ENCODE assay signal across 20 mouse cellular contexts in genomic region chr1:192765531-192765930, GRCm38 (mm10). TPM values are rescaled to one million over a fixed set of nuclear protein-coding genes. Genes with fewer than 3 reads are reported as not detected.
DNase-seq lines count a peak whose midpoint lies in the region; ATAC-seq and TF ChIP-seq lines count a peak whose summit lies in the region.
"Had no signal": no experiment of that assay in that cellular context is flagged by ENCODE, and none has a peak within 500 bp of the region (broad histone marks: within the 10 kb centered on the region; RNA-seq: fewer than 3 reads in every experiment).

No protein-coding gene starts in this region.

- H3K9ac ChIP-seq in kidney, embryonic 14.5 days (ENCODE audit: low read depth, low read length), result no peak overlapping the region
- no peak overlapping the region for H3K9ac ChIP-seq in midbrain, postnatal 0 days (replicated peaks; ENCODE audit: low read length, poor library complexity, severe bottlenecking)
- no peak overlapping the region for H3K9ac ChIP-seq in midbrain, embryonic 13.5 days (replicated peaks)
- H3K9ac ChIP-seq in ES-E14 (ENCODE audit: insufficient read depth, low read depth, low read length, poor library complexity, severe bottlenecking), result no peak overlapping the region
- no peak overlapping the region for H3K9ac ChIP-seq in liver, postnatal 0 days (replicated peaks)
- H3K9ac ChIP-seq: hindbrain, embryonic 15.5 days; liver, embryonic 15.5 days had no signal

- no peaks in the 10 kb centered on the region for H3K36me3 ChIP-seq in kidney, adult 2 months (ENCODE audit: control insufficient read depth, insufficient read depth, low read length)
- H3K36me3 ChIP-seq in kidney, embryonic 14.5 days (ENCODE audit: control insufficient read depth, insufficient read depth, low read length), result no peaks in the 10 kb centered on the region
- H3K36me3 ChIP-seq in midbrain, postnatal 0 days (ENCODE audit: insufficient read depth, low read length), result no peaks in the 10 kb centered on the region
- no peaks in the 10 kb centered on the region for H3K36me3 ChIP-seq in midbrain, embryonic 13.5 days
- H3K36me3 ChIP-seq in ES-E14 (ENCODE audit: control insufficient read depth, insufficient read depth, low read length, poor library complexity, severe bottlenecking), result no peaks in the 10 kb centered on the region
- H3K36me3 ChIP-seq in liver, postnatal 0 days (replicated peaks; ENCODE audit: insufficient read depth, low read length), result no peaks in the 10 kb centered on the region
- H3K36me3 ChIP-seq: forebrain, embryonic 10.5 days; heart, embryonic 10.5 days; hindbrain, embryonic 15.5 days; liver, embryonic 15.5 days had no signal

- H3K4me1 ChIP-seq in kidney, adult 2 months (ENCODE audit: control insufficient read depth, insufficient read depth, low read length), result peaks cover 6% of the 10 kb centered on the region
- peaks cover 14% of the 10 kb centered on the region for H3K4me1 ChIP-seq in kidney, embryonic 14.5 days (ENCODE audit: control insufficient read depth, insufficient read depth, low read length)
- peaks cover 4% of the 10 kb centered on the region; the same call in 1 of the 2 replicates for H3K4me1 ChIP-seq in midbrain, postnatal 0 days (ENCODE audit: insufficient read depth, low read length)
- peaks cover 11% of the 10 kb centered on the region for H3K4me1 ChIP-seq in midbrain, embryonic 13.5 days (replicated peaks)
- peaks cover 0 to 9% of the 10 kb centered on the region in 2 experiments; a peak in 2 of 4 replicates for H3K4me1 ChIP-seq in ES-E14 (ENCODE audit: control insufficient read depth in 2 of 2, insufficient read depth in 2 of 2, low read length in 2 of 2, poor library complexity in 1 of 2)
- H3K4me1 ChIP-seq in liver, postnatal 0 days (ENCODE audit: insufficient read depth), result peaks cover 16% of the 10 kb centered on the region
- H3K4me1 ChIP-seq: liver, embryonic 15.5 days had no signal

- H3K27ac ChIP-seq in kidney, adult 2 months (ENCODE audit: insufficient read depth, low read depth, low read length), result no peak overlapping the region
- H3K27ac ChIP-seq in kidney, embryonic 14.5 days (ENCODE audit: low read depth, low read length), result no peak overlapping the region
- no peak overlapping the region for H3K27ac ChIP-seq in midbrain, postnatal 0 days (ENCODE audit: low read depth, low read length)
- H3K27ac ChIP-seq in midbrain, embryonic 13.5 days, result no peak overlapping the region
- H3K27ac ChIP-seq in ES-E14 (ENCODE audit: insufficient read depth, low read depth, low read length, poor library complexity, severe bottlenecking), result no peak overlapping the region
- no peak overlapping the region for H3K27ac ChIP-seq in liver, postnatal 0 days (ENCODE audit: low read depth)
- H3K27ac ChIP-seq: forebrain, embryonic 10.5 days; heart, embryonic 10.5 days; hindbrain, embryonic 15.5 days; liver, embryonic 15.5 days had no signal

- H3K4me3 ChIP-seq in kidney, adult 2 months (ENCODE audit: insufficient read depth, low read depth, low read length), result no peak overlapping the region
- H3K4me3 ChIP-seq in kidney, embryonic 14.5 days (ENCODE audit: low read length), result no peak overlapping the region
- no peak overlapping the region for H3K4me3 ChIP-seq in midbrain, postnatal 0 days (ENCODE audit: low read depth, low read length)
- no peak overlapping the region for H3K4me3 ChIP-seq in midbrain, embryonic 13.5 days (replicated peaks)
- no peak overlapping the region for H3K4me3 ChIP-seq in ES-E14 (ENCODE audit: insufficient read depth in 1 of 2, low read depth in 1 of 2, low read length in 2 of 2, poor library complexity in 1 of 2, severe bottlenecking in 1 of 2)
- H3K4me3 ChIP-seq in liver, postnatal 0 days (ENCODE audit: low read depth, low read length), result no peak overlapping the region
- H3K4me3 ChIP-seq: forebrain, embryonic 10.5 days; heart, embryonic 10.5 days; hindbrain, embryonic 15.5 days; liver, embryonic 15.5 days had no signal

- ATAC-seq in kidney, embryonic 14.5 days (ENCODE audit: low FRiP score, low TSS enrichment), result no peak
- ATAC-seq in midbrain, postnatal 0 days (ENCODE audit: low FRiP score), result no peak
- ATAC-seq in midbrain, embryonic 13.5 days, result no peak
- ATAC-seq in liver, postnatal 0 days, result no peak

- H3K9me3 ChIP-seq in kidney, embryonic 14.5 days (ENCODE audit: control insufficient read depth, low read length), result no peaks in the 10 kb centered on the region
- no peaks in the 10 kb centered on the region for H3K9me3 ChIP-seq in midbrain, postnatal 0 days (ENCODE audit: low read length)
- no peaks in the 10 kb centered on the region for H3K9me3 ChIP-seq in midbrain, embryonic 13.5 days
- no peaks in the 10 kb centered on the region for H3K9me3 ChIP-seq in ES-E14 (ENCODE audit: control insufficient read depth, insufficient read depth, low read depth, low read length)
- no peaks in the 10 kb centered on the region for H3K9me3 ChIP-seq in liver, postnatal 0 days (ENCODE audit: low read length)
- H3K9me3 ChIP-seq: forebrain, embryonic 10.5 days; heart, embryonic 10.5 days; hindbrain, embryonic 15.5 days; liver, embryonic 15.5 days had no signal

- WGBS in kidney, adult 2 months, result 61% methylated on average over 4 of the region's 4 CpGs
- 45% methylated on average over 4 of the region's 4 CpGs for whole genome bisulfite sequencing in kidney, embryonic 14.5 days
- WGBS in midbrain, postnatal 0 days, result 42% methylated on average over 4 of the region's 4 CpGs
- 48% methylated on average over 4 of the region's 4 CpGs for whole genome bisulfite sequencing in midbrain, embryonic 13.5 days
- WGBS in liver, postnatal 0 days (ENCODE audit: insufficient replicate concordance), result 48% methylated on average over 4 of the region's 4 CpGs

- in situ Hi-C loops in ES-E14 (cut with MboI; ENCODE audit: low sequenced_read_pairs in 2 of 2, unreplicated experiment in 2 of 2), result loop anchor here in 1 of 2 experiments (25.0 kb wide), 1 partner anchor 322 kb away; no protein-coding TSS in a partner anchor

- no peak for DNase-seq in kidney, adult 2 months
- DNase-seq in midbrain, postnatal 0 days (ENCODE audit: low spot score), result no peak
- no peak for DNase-seq in ES-E14 (ENCODE audit: low read depth, low spot score)
- peak; percentile 29 for DNase-seq in liver, postnatal 0 days
- no peak for DNase-seq in right cerebral cortex, postnatal 36 days (ENCODE audit: low spot score in 2 of 2)
- no peak for DNase-seq in cerebellum, adult 11-12 months
- DNase-seq: adrenal gland, postnatal 14 days; cerebellum, adult 9-10 months; gastrocnemius, postnatal 25 days; kidney, adult 9 months; layer of hippocampus, postnatal 36 days; left cerebral cortex, postnatal 4 days; midbrain, embryonic 14.5 days; retina, postnatal 1 day had no signal

- peak; percentile 21; the same call in 1 of the 2 replicates for TF ChIP-seq CTCF in kidney, adult 2 months (conservative IDR thresholded peaks at IDR 0.05; ENCODE audit: insufficient read depth, insufficient read length, low read depth, low read length)
- peak; percentile 47 for TF ChIP-seq CTCF in midbrain, postnatal 0 days (IDR thresholded peaks at IDR 0.05)
- TF ChIP-seq CTCF in liver, postnatal 0 days (IDR thresholded peaks at IDR 0.05; ENCODE audit: low read depth), result peak; percentile 49

- TF ChIP-seq EP300 in liver, postnatal 0 days (IDR thresholded peaks at IDR 0.05; ENCODE audit: low read depth), result no peak

- TF ChIP-seq POLR2A in kidney, adult 2 months (IDR thresholded peaks at IDR 0.05; ENCODE audit: low read depth, low read length), result no peak

- H3K4me2 ChIP-seq in kidney, embryonic 14.5 days (replicated peaks; ENCODE audit: low read depth, low read length), result no peak overlapping the region
- no peak overlapping the region for H3K4me2 ChIP-seq in midbrain, postnatal 0 days (ENCODE audit: low read depth, low read length, poor library complexity, severe bottlenecking)
- H3K4me2 ChIP-seq in midbrain, embryonic 13.5 days (replicated peaks), result no peak overlapping the region
- H3K4me2 ChIP-seq in liver, postnatal 0 days (ENCODE audit: low read depth, low read length), result no peak overlapping the region
- H3K4me2 ChIP-seq: hindbrain, embryonic 15.5 days; liver, embryonic 15.5 days had no signal

- H3K27me3 ChIP-seq in kidney, adult 2 months (replicated peaks; ENCODE audit: control insufficient read depth, insufficient read depth, low read length), result no peaks in the 10 kb centered on the region
- no peaks in the 10 kb centered on the region for H3K27me3 ChIP-seq in kidney, embryonic 14.5 days (ENCODE audit: control insufficient read depth, insufficient read depth, low read length)
- H3K27me3 ChIP-seq in midbrain, postnatal 0 days (ENCODE audit: insufficient read depth, low read length), result no peaks in the 10 kb centered on the region
- H3K27me3 ChIP-seq in midbrain, embryonic 13.5 days, result no peaks in the 10 kb centered on the region
- no peaks in the 10 kb centered on the region for H3K27me3 ChIP-seq in liver, postnatal 0 days (ENCODE audit: insufficient read depth, low read length)
- H3K27me3 ChIP-seq: hindbrain, embryonic 15.5 days; liver, embryonic 15.5 days had no signal

TF ChIP-seq in ES-E14, 5 proteins besides CTCF, POLR2A, EP300 and RAD21:
- TF ChIP-seq MAFK (IDR thresholded peaks at IDR 0.05; ENCODE audit: insufficient read depth, low read depth, low read length) (no peak), ZC3H11A (IDR thresholded peaks at IDR 0.05; ENCODE audit: borderline replicate concordance, low read depth, low read length) (peak; percentile 61; the same call in 1 of the 2 replicates)

RNA-seq across cellular contexts. Expression of gene Hhat, which starts 5.5 kb away (rescaled TPM):
- 4.9 and 7.0 TPM in 2 replicates for polyA plus RNA-seq in kidney, adult 2 months (2012; rRNA removed)
- 11.4 and 16.5 TPM in 2 replicates for polyA plus RNA-seq in kidney, embryonic 14.5 days (2014; fragmentation: Nextera tagmentation; extraction: Ambion mirVana)
- total RNA-seq in midbrain, postnatal 0 days (2014; rRNA removed), result 3.4 and 4.2 TPM in 2 replicates
- 2.5 TPM in 2 replicates for polyA plus RNA-seq in midbrain, postnatal 0 days (2015; fragmentation: Nextera tagmentation; extraction: Ambion mirVana)
- 5.5 and 5.9 TPM in 2 replicates for polyA plus RNA-seq in midbrain, embryonic 13.5 days (2015; fragmentation: Nextera tagmentation; extraction: Ambion mirVana)
- total RNA-seq in ES-E14 (2012; rRNA removed), result 2.3 and 2.8 TPM in 2 replicates
- 0.76 and 1.1 TPM in 2 replicates for polyA plus RNA-seq in liver, postnatal 0 days (2015; fragmentation: Nextera tagmentation; extraction: Ambion mirVana)
